Mouse (Mus musculus) frontal cortex, postnatal 14 days (tissue): ENCODE results near the gene Gm20721.

Experiments
- DNase-seq, 2 experiments: peaks; one replicate each; pipeline ENCODE4 v3.0.0; 2022; ENCODE audit warnings: low spot score in 2 of 2

Gm20721 gene

DNA sequence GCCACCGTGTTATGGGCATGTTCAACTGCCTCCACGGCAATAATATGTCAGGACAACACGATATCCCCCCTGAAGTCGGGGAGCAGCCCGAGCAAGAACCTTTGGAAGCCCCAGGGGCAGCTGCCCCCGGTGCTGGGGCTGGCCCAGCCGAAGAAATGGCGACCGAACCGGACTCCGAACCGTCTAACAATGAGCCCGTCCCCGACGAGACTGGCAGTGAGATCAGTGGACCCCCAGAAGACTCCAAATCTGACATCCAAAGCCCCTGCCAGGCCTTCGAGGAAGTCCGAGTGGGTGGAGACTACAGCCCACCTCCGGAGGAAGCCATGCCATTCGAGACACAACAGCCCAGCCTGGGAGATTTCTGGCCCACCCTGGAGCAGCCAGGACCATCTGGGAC lies 48.7 kb downstream of the Gm20721 start:
- no peak for DNase-seq

DNA sequence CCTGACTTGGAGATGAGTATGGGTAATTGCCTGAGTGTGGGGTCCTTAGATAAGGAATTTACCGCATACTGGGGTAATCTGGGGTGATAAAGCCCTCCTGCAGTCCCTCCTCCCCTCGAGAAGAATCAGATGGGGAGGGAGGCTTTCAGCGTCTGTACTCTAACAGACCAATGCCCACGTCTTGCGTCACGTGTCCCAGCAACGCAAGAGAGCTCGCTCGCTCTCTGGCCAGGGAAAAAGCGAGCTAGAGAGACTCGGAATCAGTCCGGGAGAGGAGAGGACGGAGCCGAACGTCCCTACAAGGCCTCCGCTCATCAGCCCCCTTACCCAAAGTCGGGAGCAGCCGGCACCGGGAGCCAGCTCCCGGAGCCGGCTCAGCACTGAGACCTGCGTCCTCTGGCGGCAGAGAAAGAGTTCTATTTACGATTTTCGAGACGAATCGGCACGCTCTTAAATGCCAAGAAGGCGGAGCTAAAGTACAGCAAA lies 49.4 kb downstream of the Gm20721 start:
- DNase-seq, result no peak

DNA sequence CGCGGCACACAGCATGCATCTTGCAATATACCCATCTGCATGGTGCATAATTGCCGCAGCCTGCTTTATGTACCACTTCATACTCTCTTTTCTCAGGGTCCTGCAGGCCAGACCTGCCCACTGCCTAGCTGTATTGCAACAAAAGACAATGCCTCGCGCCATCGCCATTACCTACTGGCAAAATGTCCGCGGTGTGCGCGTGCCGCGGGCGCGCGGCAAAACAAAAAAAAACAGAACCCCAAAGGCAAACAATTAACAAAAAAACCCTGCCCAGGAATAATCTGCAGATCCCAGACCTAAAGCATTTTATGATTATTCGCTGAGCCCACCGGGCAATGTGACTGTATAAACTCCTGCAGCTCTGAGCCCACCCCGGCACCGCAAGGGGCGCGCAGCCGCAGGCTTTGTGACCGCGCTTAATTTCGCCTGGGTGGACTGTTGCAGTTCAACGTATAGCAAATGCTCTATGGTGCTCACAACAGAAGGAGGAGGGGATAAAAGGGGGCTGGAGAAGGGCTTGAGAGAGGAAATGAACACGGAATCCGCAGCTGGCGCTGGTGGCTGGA lies 50.5 kb downstream of the Gm20721 start:
- no peak for DNase-seq

DNA sequence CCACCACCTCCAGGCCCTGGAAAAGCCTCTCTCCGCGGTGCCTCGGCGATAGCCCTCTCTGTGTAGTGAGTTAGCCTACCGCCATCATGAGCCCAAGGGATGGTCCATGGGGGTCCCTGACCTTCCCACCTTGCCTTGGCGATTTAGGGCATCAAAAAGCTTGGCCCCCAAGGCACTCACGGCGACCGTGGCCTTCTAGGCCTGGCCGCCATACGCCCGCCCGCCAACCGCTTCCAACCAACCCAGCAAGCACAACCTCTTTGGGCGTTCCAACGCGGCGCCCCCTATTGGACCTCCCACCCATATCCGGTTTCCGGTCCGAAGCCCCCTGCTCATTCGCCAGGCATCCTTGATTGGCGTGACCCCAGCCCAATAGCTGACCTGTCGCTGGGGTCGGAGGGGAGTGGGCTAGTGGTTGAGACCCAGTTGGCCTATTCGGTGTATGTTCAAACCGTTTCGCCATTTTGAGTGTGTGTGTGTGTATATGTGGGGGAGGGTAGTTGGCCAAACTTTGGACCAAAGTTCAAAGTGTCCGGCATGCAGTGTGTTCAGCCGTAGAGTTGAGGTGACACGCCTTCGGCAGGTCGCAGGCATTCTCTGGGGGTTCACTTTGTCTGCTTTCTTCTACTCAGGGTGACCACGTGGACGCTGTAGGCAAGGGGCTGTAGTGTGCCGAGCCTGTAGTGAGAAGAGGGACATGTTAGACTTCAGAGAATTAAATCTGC lies 51.2 kb downstream of the Gm20721 start:
- peak; percentile 78 to 79 for DNase-seq

DNA sequence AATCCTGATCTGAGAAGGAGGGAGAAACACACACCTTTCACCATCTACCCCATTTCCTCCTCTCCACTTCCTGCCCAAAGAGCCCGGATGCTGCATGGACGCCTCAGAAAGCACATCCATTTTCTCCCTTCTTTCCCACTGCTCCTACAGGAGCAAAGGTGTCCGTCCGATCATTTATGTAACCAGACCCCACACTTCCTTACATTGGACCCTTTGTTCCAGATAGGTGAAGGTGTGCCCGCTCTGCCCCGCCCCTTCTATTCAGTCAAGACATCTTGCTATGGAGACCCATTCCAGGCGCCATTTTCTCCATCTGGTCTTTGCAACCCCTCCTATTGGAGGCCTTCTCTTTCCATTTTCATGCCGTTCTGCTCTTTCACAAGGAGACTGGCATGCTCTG lies 52.1 kb downstream of the Gm20721 start:
- DNase-seq, result no peak

DNA sequence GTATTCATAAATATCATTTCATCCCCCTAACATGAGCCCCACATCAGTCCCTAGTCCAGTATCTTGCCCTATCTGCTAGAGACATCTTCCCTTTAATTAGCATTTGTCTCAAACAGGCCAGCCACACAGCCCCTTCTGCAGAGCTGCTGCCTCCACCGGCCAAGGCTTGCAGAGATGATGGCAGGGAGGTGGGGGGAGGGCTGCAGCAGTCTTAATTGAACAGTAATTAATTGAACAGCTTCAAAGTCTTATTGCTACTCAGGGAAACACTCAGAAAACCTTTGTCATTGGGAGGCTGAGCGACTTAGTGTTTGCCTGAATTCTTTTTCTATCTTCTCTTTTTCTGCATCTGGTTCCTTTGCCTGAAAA lies 54.9 kb downstream of the Gm20721 start:
- no peak for DNase-seq

DNA sequence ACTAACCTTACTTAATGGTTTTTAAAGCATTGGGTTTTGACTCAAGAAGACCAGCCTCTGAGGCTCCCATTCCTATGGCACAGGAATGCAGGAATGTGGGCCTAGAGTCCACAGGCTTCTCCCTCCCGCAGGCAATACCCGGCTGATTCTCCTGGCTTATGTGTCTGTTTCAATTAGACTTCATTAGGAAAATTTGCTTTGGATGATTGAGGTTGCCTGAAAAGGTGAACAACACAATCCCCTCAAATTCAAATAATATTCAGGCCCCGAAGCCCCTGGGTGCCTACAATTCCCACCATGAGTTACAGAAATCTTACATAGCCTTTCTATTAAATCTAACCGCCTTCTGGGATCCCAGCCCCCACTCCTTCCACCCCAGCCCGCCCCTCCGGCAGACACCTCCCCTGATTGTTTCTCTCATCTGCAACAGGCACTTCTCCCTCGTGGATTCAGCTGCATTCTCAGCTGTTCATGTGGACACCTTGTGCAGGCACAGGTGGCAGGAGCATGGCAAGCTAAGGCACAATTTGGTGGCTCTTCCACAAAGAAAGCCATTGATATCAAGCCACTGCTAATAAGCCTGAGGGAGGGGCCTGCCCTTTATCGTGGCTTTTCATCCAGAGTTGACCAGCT lies 55.4 kb downstream of the Gm20721 start:
- no peak for DNase-seq

DNA sequence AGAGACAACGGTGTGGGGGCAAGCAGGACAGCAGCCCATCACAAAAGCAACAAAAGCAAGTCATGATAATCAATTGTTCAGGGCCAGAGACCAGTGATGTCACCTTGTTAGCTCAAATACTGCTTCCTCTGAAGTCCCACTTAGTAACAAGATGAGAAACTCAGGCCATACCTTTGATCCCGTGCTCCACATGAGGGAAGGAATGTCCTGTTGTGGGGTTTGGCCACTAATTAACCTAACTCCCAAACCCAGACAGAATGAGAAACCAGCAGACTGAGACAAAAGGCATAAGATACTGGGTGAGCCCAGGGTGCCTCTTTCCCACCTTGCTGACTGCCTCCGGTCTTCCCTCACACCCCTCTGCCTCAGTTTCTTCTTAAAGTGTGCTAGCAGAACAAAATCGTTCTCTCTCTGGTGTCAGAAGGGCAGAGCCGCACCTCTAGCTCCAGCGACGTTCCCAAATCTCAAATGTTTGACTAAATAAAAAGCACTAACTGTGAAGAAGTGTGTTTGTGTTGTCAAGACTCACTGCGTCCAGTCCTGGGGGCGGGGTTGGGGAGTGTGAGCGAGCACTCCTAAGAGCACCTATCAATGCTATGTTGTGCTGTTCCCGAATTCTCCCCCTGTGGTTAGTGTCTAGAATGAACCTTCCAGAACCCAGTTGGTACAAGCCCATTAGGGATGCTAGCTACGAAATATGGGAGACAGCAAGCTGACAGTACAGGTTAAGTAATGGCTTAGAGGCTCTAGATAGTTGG lies 57.7 kb downstream of the Gm20721 start:
- no peak for DNase-seq

DNA sequence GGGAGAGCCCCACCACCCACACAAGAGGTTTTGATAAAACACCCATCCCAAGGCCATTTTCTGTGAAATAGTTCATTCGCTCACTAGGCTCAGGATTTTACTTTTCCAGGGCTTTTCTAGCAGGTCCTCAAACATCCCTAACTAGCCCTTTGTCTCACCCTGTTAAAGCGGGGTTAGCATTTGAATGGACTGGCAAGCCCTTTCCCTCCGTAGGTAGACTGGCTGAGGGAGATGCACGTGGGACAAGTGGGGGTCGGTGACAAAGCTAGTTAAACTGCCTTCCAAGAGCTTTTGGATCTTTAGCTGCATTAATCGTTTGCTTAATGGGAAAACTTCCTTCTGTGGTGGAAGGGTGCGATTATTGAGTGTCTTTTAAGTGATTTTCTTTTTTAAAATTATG lies 58.6 kb downstream of the Gm20721 start:
- DNase-seq, result no peak

DNA sequence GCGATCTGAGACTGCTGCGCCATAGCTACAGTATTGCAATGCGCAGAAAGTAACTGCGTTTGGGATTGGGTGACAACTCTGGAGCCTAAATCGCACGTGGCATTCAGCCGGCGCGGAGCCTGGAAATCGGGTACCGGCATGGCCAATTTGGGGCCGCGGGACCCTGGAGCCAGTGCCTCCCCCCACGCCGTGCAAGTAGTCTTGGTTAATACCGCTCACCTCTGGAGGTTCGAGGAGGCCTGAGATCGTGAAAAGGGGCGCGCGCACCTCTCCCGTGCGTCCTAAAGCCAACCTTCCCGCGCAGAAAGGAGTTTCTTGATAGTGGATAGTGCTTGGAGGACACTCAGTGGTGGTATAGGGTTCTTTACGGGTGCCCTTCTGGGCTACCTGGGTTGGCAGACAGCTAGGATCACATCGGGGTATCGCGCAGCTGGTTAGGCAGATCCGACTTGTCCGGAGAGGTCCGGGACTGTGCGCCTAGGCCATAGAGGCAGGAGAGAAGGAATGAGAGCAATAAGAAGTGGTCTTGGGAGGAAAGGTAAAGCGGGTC lies 60.5 kb downstream of the Gm20721 start:
- no peak for DNase-seq

DNA sequence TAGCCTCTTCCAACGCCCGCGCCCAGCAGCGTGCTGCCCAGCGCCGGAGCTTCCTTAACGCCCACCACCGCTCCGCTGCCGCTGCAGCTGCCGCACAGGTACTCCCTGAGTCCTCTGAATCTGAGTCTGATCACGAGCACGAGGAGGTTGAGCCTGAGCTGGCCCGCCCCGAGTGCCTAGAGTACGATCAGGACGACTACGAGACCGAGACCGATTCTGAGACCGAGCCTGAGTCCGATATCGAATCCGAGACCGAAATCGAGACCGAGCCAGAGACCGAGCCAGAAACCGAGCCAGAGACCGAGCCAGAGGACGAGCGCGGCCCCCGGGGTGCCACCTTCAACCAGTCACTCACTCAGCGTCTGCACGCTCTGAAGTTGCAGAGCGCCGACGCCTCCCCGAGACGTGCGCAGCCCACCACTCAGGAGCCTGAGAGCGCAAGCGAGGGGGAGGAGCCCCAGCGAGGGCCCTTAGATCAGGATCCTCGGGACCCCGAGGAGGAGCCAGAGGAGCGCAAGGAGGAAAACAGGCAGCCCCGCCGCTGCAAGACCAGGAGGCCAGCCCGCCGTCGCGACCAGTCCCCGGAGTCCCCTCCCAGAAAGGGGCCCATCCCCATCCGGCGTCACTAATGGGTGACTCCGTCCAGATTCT lies 61.6 kb downstream of the Gm20721 start:
- DNase-seq, result no peak

DNA sequence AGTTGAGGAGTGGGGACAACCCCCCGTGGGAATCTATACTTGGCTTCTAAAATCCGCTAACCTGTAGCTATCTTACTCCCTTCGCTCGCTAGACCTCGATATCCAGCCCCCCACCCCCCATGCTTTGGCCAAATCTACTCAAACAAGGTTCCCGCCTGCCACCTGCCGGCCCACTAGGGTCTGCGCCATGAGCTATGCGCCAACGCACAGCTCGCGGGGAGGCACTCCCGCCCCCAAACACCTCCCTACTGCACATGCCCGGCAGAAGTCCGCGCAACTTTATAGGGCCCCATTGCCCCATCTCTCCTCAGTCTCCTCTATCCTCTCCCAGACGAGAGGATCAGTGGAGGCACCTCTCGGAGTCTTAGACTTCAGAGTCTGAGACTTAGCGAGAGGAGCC lies 62.5 kb downstream of the Gm20721 start, which contains the start of gene Gnas:
Gene Gnas (plus strand): TSS at position 310 of the 400 bp plus-strand sequence.
- DNase-seq, result no peak

DNA sequence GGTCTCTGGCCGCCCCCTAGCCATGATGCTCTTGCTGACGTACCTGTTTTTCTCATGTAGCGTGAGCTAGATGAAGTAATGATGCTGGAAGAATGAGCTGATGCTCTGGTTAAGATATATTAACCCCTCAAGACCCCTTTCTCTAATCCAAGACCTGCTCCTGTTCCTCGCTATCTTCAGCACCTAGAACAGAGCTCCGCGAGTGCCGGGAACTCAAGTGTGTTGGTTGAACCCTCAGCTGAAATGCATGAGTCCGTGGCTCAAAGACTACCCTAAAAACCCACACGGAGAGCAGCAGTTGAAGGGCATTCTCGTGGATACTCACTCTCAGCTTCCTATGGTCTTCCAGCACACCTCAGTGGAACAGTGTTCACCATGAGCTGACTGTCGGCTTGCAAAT lies 63.2 kb downstream of the Gm20721 start:
- no peak for DNase-seq
